Mouse (Mus musculus) midbrain, embryonic 11.5 days (tissue): ENCODE data around the gene Olfr270. TPM values are rescaled to one million over a fixed set of nuclear protein-coding genes. Genes with fewer than 3 reads are reported as not detected.

Source experiments
- ATAC-seq: fragments of 200-750 bp; cut with Nextera tagmentation; 2 replicates; pipeline ENCODE4 v1.8.0; 2017; ENCODE audit warnings: moderate TSS enrichment, moderate library complexity; ENCODE audit not compliant: low FRiP score
- DNase-seq: peaks from one replicate; pipeline ENCODE4 v3.0.0; 2015; ENCODE audit warnings: low spot score; ENCODE audit errors: missing footprints
- H3K27ac ChIP-seq: fragments of 300-500 bp; sonication (generic); 2 replicates; pipeline ENCODE4 v1.5.1; 2014; ENCODE audit warnings: low read depth, low read length
- H3K27me3 ChIP-seq: fragments of 300-500 bp; sonication (generic); 2 replicates; pipeline ENCODE4 v1.6.1; 2014; ENCODE audit warnings: mild to moderate bottlenecking, low read length, moderate library complexity, mixed read lengths; ENCODE audit not compliant: control insufficient read depth, insufficient read depth
- H3K36me3 ChIP-seq: fragments of 300-500 bp; sonication (generic); 2 replicates; pipeline ENCODE4 v1.6.1; 2014; ENCODE audit warnings: mild to moderate bottlenecking, low read length, moderate library complexity, mixed read lengths; ENCODE audit not compliant: control insufficient read depth, insufficient read depth
- H3K4me1 ChIP-seq: fragments of 300-500 bp; sonication (generic); 2 replicates; pipeline ENCODE4 v1.6.1; 2014; ENCODE audit warnings: low read length; ENCODE audit not compliant: control insufficient read depth, insufficient read depth
- H3K4me2 ChIP-seq: fragments of 300-500 bp; sonication (generic); 2 replicates; pipeline ENCODE4 v1.6.1; 2014; ENCODE audit warnings: mild to moderate bottlenecking, moderate library complexity
- H3K4me3 ChIP-seq: fragments of 300-500 bp; sonication (generic); 2 replicates; pipeline ENCODE4 v1.5.1; 2014; ENCODE audit warnings: low read depth, low read length
- H3K9ac ChIP-seq: fragments of 300-500 bp; sonication (generic); 2 replicates; pipeline ENCODE4 v1.6.1; 2014; ENCODE audit warnings: low read length
- H3K9me3 ChIP-seq: fragments of 300-500 bp; sonication (generic); 2 replicates; pipeline ENCODE4 v1.6.1; 2016; ENCODE audit warnings: low read length; ENCODE audit not compliant: control insufficient read depth
- WGBS: fragments of 180-500 bp; shearing (Covaris S2); extraction: QIAGEN DNeasy Blood & Tissue Kit; methylation state at CpG from one replicate; pipeline ENCODE4 v1.1.7; 2014; 5-methylcytosine and 5-hydroxymethylcytosine counted together
- polyA plus RNA-seq: library from polyadenylated mRNA; unstranded; fragments of >200 nt; fragmentation: Nextera tagmentation; extraction: Ambion mirVana; gene quantifications from 2 replicates; pipeline ENCODE4 v1.2.1, GENCODE M21; 2014

Gene Olfr270
- polyA plus RNA-seq, 1 experiment from 2014 or later = not detected

DNA sequence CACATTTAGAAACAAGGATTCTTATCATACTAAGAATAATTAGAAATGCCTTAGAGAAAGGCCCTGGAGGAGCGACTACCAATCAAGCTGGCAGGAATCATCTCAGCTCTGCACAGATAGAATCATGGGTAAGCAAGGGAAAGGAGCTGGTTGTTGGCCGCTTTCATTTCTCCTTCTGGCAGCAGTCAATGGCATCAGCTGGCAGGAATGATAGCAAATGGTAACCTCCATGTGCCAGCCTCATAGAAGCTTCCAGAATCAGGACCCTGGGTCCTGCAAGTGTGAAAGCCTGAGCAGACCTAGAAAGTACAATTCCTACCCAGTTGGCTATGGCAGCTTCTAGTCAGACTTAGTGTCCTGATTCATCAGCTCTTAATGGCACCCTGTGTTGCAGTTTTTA lies 21.9 kb downstream of the Olfr270 start:
- H3K4me3 ChIP-seq = no peak overlapping the region
- DNase-seq (no peak), ATAC-seq (no peak)
- H3K4me1 ChIP-seq = no peaks in the 10 kb centered on the region
- H3K36me3 ChIP-seq = no peaks in the 10 kb centered on the region
- no peak overlapping the region for H3K4me2 ChIP-seq
- no peaks in the 10 kb centered on the region for H3K9me3 ChIP-seq
- 96% methylated on average over 2 of the region's 2 CpGs for WGBS
- H3K27ac ChIP-seq = no peak overlapping the region
- no peaks in the 10 kb centered on the region for H3K27me3 ChIP-seq
- H3K9ac ChIP-seq = no peak overlapping the region

DNA sequence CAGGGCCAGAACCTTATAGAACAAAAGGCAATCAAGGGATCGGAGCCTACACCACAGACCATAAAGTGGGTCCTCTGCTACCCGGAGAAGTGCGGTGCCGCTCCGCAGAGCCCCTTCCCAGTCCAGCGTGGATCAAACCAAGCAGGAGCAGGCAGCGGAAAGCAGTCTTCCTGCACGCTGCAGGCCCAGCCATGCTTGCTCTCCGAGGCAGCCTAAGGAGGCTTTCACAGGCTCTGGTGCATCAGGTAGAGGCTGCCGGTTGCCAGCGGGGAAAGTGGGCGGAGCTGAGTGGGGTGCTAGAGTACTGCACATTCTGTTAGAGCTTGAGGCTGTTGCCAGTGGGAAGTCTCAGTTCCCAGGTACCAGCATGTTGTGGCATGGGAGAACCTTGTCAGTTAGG lies 24.9 kb downstream of the Olfr270 start, which contains the start of gene Nipsnap3a:
Gene Nipsnap3a, plus strand, starts transcription at position 25 of the 400 bp plus-strand sequence.
- H3K36me3 ChIP-seq = no peaks in the 10 kb centered on the region
- H3K4me2 ChIP-seq = peak within 1 kb of the TSS; percentile 34
- H3K9ac ChIP-seq = 0 out of 2 replicates have a peak within 1 kb of the TSS, but pooled peaks have one; percentile 17
- no peak for DNase-seq
- H3K27me3 ChIP-seq = no peaks in the 10 kb centered on the region
- H3K4me3 ChIP-seq = peak within 1 kb of the TSS; percentile 9; the same call in 1 of the 2 replicates
- 38% methylated on average over 12 of the region's 12 CpGs for WGBS
- H3K4me1 ChIP-seq = no peaks in the 10 kb centered on the region
- no peak within 1 kb of the TSS for H3K27ac ChIP-seq
- no peaks in the 10 kb centered on the region for H3K9me3 ChIP-seq
- ATAC-seq = peak; percentile 52; the same call in 1 of the 2 replicates

DNA sequence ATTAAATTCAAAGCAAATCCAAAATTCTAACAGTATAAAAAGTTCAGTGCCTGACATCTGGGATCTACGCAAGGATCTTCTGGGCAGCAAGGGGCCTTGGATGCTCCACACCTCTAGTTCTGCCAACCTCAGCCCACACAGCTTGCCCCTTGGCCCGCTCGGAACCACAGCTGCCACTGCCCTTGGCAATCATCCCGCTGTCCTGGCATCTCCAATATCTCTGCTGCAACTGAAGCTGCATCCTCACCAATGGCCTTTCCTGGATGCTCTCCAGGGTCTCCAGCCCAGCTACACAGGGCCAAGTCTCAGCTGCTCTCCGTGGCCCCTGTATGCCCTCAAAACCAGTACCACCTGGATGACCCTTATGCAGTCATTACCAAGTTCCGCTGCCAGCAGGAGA lies 35.1 kb downstream of the Olfr270 start:
- Histone ChIP-seq H3K9ac (no peak overlapping the region), H3K4me3 (no peak overlapping the region), H3K4me1 (no peaks in the 10 kb centered on the region), H3K27ac (no peak overlapping the region), H3K27me3 (no peaks in the 10 kb centered on the region), H3K9me3 (no peaks in the 10 kb centered on the region), H3K4me2 (no peak overlapping the region), H3K36me3 (no peaks in the 10 kb centered on the region)
- DNase-seq (no peak), ATAC-seq (no peak)
- WGBS = 93% methylated on average over 6 of the region's 6 CpGs

DNA sequence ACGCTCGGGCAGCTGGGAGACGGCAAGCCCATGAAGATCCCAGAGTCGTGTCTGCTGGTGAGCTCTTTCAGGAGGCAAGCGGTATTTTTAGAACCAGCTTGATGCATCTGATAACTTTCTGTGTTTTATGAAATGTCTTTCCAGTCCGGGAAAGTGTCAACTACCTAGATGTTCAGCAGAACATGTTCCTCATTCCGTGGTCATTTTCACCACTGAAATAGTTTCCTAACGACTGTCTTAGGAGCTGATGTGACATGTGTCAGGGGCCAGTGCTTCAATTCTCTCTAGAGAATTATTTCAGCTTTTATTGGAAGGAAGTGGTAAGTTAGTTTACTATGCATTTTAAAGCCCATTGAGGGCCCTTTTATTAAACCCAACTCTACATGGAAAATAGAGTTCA lies 35.8 kb downstream of the Olfr270 start:
- Histone ChIP-seq H3K4me2 (no peak overlapping the region), H3K36me3 (no peaks in the 10 kb centered on the region), H3K9me3 (no peaks in the 10 kb centered on the region), H3K4me1 (no peaks in the 10 kb centered on the region), H3K9ac (no peak overlapping the region), H3K27ac (no peak overlapping the region), H3K27me3 (no peaks in the 10 kb centered on the region), H3K4me3 (no peak overlapping the region)
- ATAC-seq (no peak), DNase-seq (no peak)
- 93% methylated on average over 8 of the region's 8 CpGs for WGBS

DNA sequence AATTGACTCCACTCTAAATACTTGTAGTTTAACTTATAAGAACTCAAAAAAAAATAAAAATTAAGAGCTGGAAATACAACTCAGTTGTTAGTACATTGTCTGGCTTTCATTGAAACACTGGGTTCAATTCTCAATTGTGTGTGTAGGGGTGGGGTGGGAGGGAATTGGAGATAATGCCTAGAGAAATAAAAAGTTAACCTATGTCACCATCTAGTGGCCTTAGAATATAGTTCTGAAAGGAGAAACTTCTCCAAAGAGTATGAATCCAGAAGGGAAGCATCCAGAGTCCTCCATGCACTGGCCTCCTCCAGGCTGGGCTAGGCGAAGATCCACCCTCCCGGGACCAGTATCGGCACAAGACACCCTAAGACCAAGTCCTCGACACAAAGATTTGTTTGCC lies 44.8 kb downstream of the Olfr270 start:
- H3K27me3 ChIP-seq = no peaks in the 10 kb centered on the region
- H3K27ac ChIP-seq = no peak overlapping the region
- H3K9me3 ChIP-seq = no peaks in the 10 kb centered on the region
- no peak overlapping the region for H3K4me2 ChIP-seq
- H3K4me1 ChIP-seq = peaks cover 3% of the 10 kb centered on the region; the same call in 1 of the 2 replicates
- no peaks in the 10 kb centered on the region for H3K36me3 ChIP-seq
- WGBS = 70% methylated on average over 4 of the region's 4 CpGs
- no peak overlapping the region for H3K9ac ChIP-seq
- no peak for DNase-seq
- no peak for ATAC-seq
- no peak overlapping the region for H3K4me3 ChIP-seq

DNA sequence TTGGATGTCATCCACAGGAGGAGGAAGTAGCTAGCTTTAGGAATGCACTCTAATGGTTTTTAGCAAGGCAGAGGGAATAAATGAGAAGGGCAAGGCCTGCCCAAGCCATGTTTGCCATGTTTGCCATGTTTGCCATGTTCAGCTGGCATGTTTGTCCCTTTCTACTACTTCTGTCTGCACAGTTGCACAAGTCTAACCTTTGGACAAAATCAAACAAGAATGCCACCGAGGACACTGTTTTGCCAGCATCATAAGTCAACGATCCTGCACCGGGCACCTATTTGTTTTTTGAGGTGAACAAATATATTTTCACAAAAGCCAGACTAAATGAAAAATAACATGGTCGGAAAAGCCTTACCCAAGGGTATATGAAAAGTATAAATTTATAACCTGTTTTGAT lies 45.5 kb downstream of the Olfr270 start:
- H3K9ac ChIP-seq = no peak overlapping the region
- no peaks in the 10 kb centered on the region for H3K9me3 ChIP-seq
- 91% methylated on average over 4 of the region's 4 CpGs for WGBS
- no peaks in the 10 kb centered on the region for H3K36me3 ChIP-seq
- no peak for ATAC-seq
- H3K4me2 ChIP-seq = no peak overlapping the region
- H3K4me1 ChIP-seq = peaks cover 3% of the 10 kb centered on the region; the same call in 1 of the 2 replicates
- no peak for DNase-seq
- H3K27ac ChIP-seq = no peak overlapping the region
- H3K4me3 ChIP-seq = no peak overlapping the region
- H3K27me3 ChIP-seq = no peaks in the 10 kb centered on the region

DNA sequence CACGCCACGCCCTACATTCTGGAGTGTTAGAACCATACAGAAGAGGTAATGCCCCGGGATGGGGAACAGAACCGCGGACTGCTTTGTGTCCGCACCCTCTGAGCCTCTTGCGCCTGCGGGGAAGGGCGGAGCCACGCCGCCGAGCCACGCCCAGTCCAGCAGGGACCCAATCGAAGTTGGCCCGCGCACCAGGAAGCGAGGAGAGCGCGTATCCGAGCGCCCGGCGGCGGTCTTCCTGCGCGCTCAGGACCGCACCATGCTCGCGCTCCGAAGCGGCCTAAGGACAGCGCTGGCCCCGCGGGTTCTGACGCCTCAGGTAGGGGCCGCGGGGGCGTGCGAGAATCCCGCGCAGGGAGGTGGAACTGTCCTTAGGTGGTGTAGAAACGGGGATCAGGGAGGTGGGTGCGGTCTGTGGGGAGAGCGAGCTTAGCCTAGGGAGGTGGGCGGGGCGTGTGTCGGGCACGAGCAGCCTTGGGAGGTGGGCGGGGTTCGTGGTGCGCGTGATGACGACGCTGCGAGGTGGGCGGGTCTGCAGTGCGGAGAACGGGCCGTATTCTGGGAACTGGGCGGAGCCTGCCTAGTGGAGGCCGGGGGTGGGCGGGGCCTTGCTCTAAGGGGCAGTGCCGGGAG lies 47.5 kb downstream of the Olfr270 start, which contains the start of gene Nipsnap3b:
Gene Nipsnap3b, plus strand, starts transcription at position 149 of the 630 bp plus-strand sequence.
- Histone ChIP-seq H3K9ac (peak within 1 kb of the TSS; percentile 76), H3K36me3 (peaks cover 11% of the 10 kb centered on the region), H3K27me3 (no peaks in the 10 kb centered on the region), H3K4me1 (peaks cover 3% of the 10 kb centered on the region; the same call in 1 of the 2 replicates), H3K9me3 (peaks cover 2% of the 10 kb centered on the region; the same call in 1 of the 2 replicates), H3K4me3 (peak within 1 kb of the TSS; percentile 76), H3K27ac (peak within 1 kb of the TSS; percentile 44; the same call in 1 of the 2 replicates), H3K4me2 (peak within 1 kb of the TSS; percentile 50)
- under 1% methylated on average over 63 of the region's 63 CpGs for WGBS
- ATAC-seq (peak; percentile 96), DNase-seq (peak; percentile 100)

DNA sequence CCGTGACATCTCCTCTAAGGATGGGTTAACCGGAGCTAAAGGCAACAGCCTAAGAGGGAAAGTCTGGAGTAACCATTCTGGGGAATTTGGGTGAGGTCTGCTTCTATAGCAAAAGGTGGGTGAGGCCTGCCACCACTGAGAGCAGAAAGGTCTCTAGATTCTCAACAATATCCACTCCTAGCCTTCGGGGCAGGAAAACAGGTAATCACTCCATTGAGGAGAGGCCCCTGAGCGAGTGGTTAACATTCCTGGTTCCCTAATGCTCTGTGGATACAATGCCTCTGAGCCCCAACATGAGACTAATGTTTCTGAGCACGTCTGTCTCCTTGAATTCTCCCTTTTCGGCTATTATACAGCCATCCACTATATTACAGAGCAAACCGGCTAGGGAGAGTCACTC lies 50.1 kb downstream of the Olfr270 start:
- Histone ChIP-seq H3K27ac (no peak overlapping the region), H3K9me3 (peaks cover 4% of the 10 kb centered on the region; the same call in 1 of the 2 replicates), H3K4me3 (no peak overlapping the region), H3K27me3 (no peaks in the 10 kb centered on the region), H3K36me3 (peaks cover 17% of the 10 kb centered on the region), H3K9ac (no peak overlapping the region), H3K4me2 (no peak overlapping the region), H3K4me1 (peaks cover 3% of the 10 kb centered on the region; the same call in 1 of the 2 replicates)
- ATAC-seq (no peak), DNase-seq (no peak)
- 92% methylated on average over 7 of the region's 7 CpGs for WGBS

DNA sequence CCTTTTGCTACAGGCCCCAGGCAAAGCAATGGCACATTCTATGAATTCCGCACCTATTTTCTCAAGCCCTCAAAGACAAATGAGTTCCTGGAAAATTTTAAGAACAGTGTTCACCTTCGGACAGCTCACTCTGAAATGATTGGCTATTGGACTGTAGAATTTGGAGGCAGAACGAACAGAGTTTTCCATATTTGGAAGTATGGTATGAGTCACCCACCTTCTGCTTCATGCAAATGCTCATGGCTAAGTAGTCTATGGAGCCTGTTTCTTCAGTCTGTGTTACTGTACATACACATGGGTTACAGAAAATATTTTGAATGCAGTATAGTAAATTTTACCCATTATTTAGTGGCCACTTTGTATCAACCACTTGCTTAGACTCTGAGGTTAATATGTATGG lies 50.7 kb downstream of the Olfr270 start:
- H3K9ac ChIP-seq = no peak overlapping the region
- H3K9me3 ChIP-seq = peaks cover 4% of the 10 kb centered on the region; the same call in 1 of the 2 replicates
- WGBS = 98% methylated on average over 3 of the region's 3 CpGs
- DNase-seq (no peak), ATAC-seq (no peak)
- H3K36me3 ChIP-seq = peaks cover 19% of the 10 kb centered on the region
- no peak overlapping the region for H3K27ac ChIP-seq
- peaks cover 3% of the 10 kb centered on the region; the same call in 1 of the 2 replicates for H3K4me1 ChIP-seq
- H3K4me2 ChIP-seq = no peak overlapping the region
- no peak overlapping the region for H3K4me3 ChIP-seq
- H3K27me3 ChIP-seq = no peaks in the 10 kb centered on the region
